Mouse (Mus musculus) heart, embryonic 15.5 days (tissue): ENCODE results near the gene Celf5. TPM values are rescaled to one million over a fixed set of nuclear protein-coding genes. Genes with fewer than 3 reads are reported as not detected.

Experiments used
- ATAC-seq: fragments of 200-750 bp; cut with Nextera tagmentation; replicated peaks from 2 replicates; pipeline ENCODE4 v1.8.0; 2017; ENCODE audit warnings: low read depth, moderate TSS enrichment; ENCODE audit not compliant: insufficient number of reproducible peaks, insufficient read depth, low FRiP score
- H3K27ac ChIP-seq: fragments of 300-500 bp; sonication (generic); 2 replicates; pipeline ENCODE4 v1.5.1; 2015; ENCODE audit warnings: mild to moderate bottlenecking, inconsistent platforms
- H3K27me3 ChIP-seq: fragments of 300-500 bp; sonication (generic); 2 replicates; pipeline ENCODE4 v1.6.1; 2015; ENCODE audit warnings: inconsistent platforms
- H3K36me3 ChIP-seq: fragments of 300-500 bp; sonication (generic); 2 replicates; pipeline ENCODE4 v1.6.1; 2015; ENCODE audit warnings: mild to moderate bottlenecking, inconsistent platforms
- H3K4me1 ChIP-seq: fragments of 300-500 bp; sonication (generic); replicated peaks from 2 replicates; pipeline ENCODE4 v1.6.1; 2015; ENCODE audit warnings: inconsistent platforms
- H3K4me2 ChIP-seq: fragments of 300-500 bp; sonication (generic); 2 replicates; pipeline ENCODE4 v1.6.1; 2015; ENCODE audit warnings: inconsistent platforms, mild to moderate bottlenecking, moderate library complexity
- H3K4me3 ChIP-seq: fragments of 300-500 bp; sonication (generic); 2 replicates; pipeline ENCODE4 v1.5.1; 2015; ENCODE audit warnings: mild to moderate bottlenecking, inconsistent platforms
- H3K9ac ChIP-seq: fragments of 300-500 bp; sonication (generic); 2 replicates; pipeline ENCODE4 v1.6.1; 2015; ENCODE audit warnings: mild to moderate bottlenecking, inconsistent platforms
- H3K9me3 ChIP-seq: fragments of 300-500 bp; sonication (generic); replicated peaks from 2 replicates; pipeline ENCODE4 v1.6.1; 2016; ENCODE audit warnings: inconsistent platforms
- WGBS: fragments of 180-500 bp; shearing (Covaris S2); methylation state at CpG from one replicate; pipeline ENCODE4 v1.1.7; 2015; ENCODE audit warnings: mixed read lengths; 5-methylcytosine and 5-hydroxymethylcytosine counted together
- polyA plus RNA-seq: library from polyadenylated mRNA; unstranded; fragments of >200 nt; fragmentation: Nextera tagmentation; extraction: Ambion mirVana; gene quantifications from 2 replicates; pipeline ENCODE4 v1.2.1, GENCODE M21; 2015

The Celf5 gene
- polyA plus RNA-seq, 1 experiment from 2014 or later, result 0.08 TPM

GRCm38 (mm10) chr10:81460471-81460870 lies 22.0 kb downstream of the Celf5 start:
- Histone ChIP-seq H3K4me1 (peaks cover 15% of the 10 kb centered on the region), H3K27me3 (peaks cover 97% of the 10 kb centered on the region), H3K27ac (no peak overlapping the region), H3K9me3 (no peaks in the 10 kb centered on the region), H3K9ac (no peak overlapping the region), H3K4me3 (0 out of 2 replicates have a peak overlapping the region, but pooled peaks have one; percentile 4), H3K4me2 (peak overlapping the region; percentile 18; the same call in 1 of the 2 replicates), H3K36me3 (no peaks in the 10 kb centered on the region)
- no peak for ATAC-seq
- WGBS, result 20% methylated on average over 20 of the region's 20 CpGs

DNA sequence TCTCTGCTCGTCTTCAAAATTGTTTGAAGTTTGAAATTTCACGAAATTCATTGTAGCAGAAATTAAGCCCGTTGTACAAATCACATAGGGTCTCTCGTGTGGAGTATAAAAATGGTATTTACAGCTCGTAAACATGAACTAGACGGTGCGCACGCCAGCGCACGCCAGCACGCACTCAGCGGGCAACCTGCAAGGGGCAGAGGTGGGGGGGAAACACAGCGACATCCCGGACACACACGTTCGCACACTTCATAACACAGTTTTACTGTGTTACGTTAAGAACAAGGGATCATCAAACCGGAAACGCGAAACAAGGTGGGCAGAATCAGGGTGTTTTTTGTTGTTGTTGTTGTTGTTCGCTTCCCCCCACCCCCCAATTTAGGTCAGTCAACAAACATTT lies 23.1 kb downstream of the Celf5 start:
- WGBS, result 69% methylated on average over 21 of the region's 21 CpGs

GRCm38 (mm10) chr10:81458267-81458666 lies 24.2 kb downstream of the Celf5 start:
- H3K27me3 ChIP-seq, result peaks cover 97% of the 10 kb centered on the region
- no peak overlapping the region for H3K27ac ChIP-seq
- H3K4me3 ChIP-seq, result no peak overlapping the region
- ATAC-seq, result no peak
- H3K9me3 ChIP-seq, result no peaks in the 10 kb centered on the region
- peaks cover 9% of the 10 kb centered on the region for H3K4me1 ChIP-seq
- no peak overlapping the region for H3K9ac ChIP-seq
- H3K36me3 ChIP-seq, result no peaks in the 10 kb centered on the region
- WGBS, result 75% methylated on average over 6 of the region's 6 CpGs
- no peak overlapping the region for H3K4me2 ChIP-seq

More for the DNA sequence above, 23.1 kb downstream of the Celf5 start:
- H3K9ac ChIP-seq, result no peak overlapping the region
- peaks cover 97% of the 10 kb centered on the region for H3K27me3 ChIP-seq
- no peak overlapping the region for H3K4me2 ChIP-seq
- peaks cover 13% of the 10 kb centered on the region for H3K4me1 ChIP-seq
- no peak overlapping the region for H3K4me3 ChIP-seq
- ATAC-seq, result no peak
- no peaks in the 10 kb centered on the region for H3K9me3 ChIP-seq
- no peak overlapping the region for H3K27ac ChIP-seq
- H3K36me3 ChIP-seq, result no peaks in the 10 kb centered on the region

GRCm38 (mm10) chr10:81457624-81458023 lies 24.9 kb downstream of the Celf5 start:
- 82% methylated on average over 8 of the region's 8 CpGs for WGBS
- ATAC-seq, result no peak

GRCm38 (mm10) chr10:81456983-81457563 lies 25.4 kb downstream of the Celf5 start:
- H3K4me3 ChIP-seq, result no peak overlapping the region
- WGBS, result 34% methylated on average over 12 of the region's 12 CpGs
- no peaks in the 10 kb centered on the region for H3K9me3 ChIP-seq
- no peak overlapping the region for H3K27ac ChIP-seq
- H3K27me3 ChIP-seq, result peaks cover 97% of the 10 kb centered on the region
- H3K4me1 ChIP-seq, result peaks cover 19% of the 10 kb centered on the region
- no peak overlapping the region for H3K4me2 ChIP-seq
- no peaks in the 10 kb centered on the region for H3K36me3 ChIP-seq
- no peak overlapping the region for H3K9ac ChIP-seq
- ATAC-seq, result no peak

More at GRCm38 (mm10) chr10:81457624-81458023, 24.9 kb downstream of the Celf5 start:
- Histone ChIP-seq H3K4me1 (peaks cover 14% of the 10 kb centered on the region), H3K27ac (no peak overlapping the region), H3K9me3 (no peaks in the 10 kb centered on the region), H3K36me3 (no peaks in the 10 kb centered on the region), H3K4me2 (no peak overlapping the region), H3K27me3 (peaks cover 97% of the 10 kb centered on the region), H3K9ac (no peak overlapping the region), H3K4me3 (no peak overlapping the region)

DNA sequence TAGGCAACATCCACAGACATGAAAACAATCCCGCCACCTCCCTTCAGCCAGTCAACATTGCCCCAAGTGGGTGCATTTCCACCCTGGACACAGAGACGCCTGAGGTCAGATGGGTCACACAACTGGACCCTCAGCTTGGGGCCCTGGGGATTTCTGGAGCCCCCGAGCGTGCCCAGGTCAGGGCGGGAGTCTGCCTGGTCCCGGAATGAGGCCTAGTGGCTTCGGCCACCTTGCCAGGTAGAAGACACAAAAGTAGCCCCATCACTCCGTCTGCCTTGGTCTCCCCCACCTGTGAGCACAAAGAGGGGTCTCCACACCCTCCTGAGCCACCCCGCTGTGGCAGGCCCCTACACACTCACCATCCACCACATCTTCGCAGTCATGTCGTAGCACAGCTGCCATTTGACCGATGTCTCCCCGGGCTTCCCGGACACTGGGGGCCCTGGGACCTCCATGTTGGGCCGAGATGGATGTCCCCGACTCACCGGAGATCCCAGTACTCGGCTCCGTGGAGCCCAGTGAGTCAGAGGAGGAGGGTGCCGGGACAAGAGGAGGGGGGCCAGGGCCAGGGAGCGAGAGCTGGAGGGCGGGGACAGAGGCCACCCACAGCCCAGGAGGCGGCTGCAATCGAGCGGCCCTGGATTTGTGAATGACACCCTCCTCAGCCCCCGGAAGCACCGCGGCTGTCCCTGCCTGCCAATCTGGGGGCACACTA lies 27.2 kb downstream of the Celf5 start, which contains the start of gene Nfic:
TSS of gene Nfic (minus strand) at position 455 of the 715 bp plus-strand sequence.
- peaks cover 97% of the 10 kb centered on the region for H3K27me3 ChIP-seq
- no peak within 1 kb of the TSS for H3K4me2 ChIP-seq
- H3K36me3 ChIP-seq, result no peaks in the 10 kb centered on the region
- no peaks in the 10 kb centered on the region for H3K9me3 ChIP-seq
- H3K4me1 ChIP-seq, result peaks cover 13% of the 10 kb centered on the region
- H3K4me3 ChIP-seq, result no peak within 1 kb of the TSS
- ATAC-seq, result no peak
- no peak within 1 kb of the TSS for H3K27ac ChIP-seq
- WGBS, result 54% methylated on average over 28 of the region's 28 CpGs
- no peak within 1 kb of the TSS for H3K9ac ChIP-seq

GRCm38 (mm10) chr10:81454106-81454505 lies 28.4 kb downstream of the Celf5 start:
- H3K27ac ChIP-seq, result no peak overlapping the region
- no peak overlapping the region for H3K4me3 ChIP-seq
- peaks cover 88% of the 10 kb centered on the region for H3K27me3 ChIP-seq
- no peaks in the 10 kb centered on the region for H3K9me3 ChIP-seq
- ATAC-seq, result no peak
- no peak overlapping the region for H3K9ac ChIP-seq
- no peaks in the 10 kb centered on the region for H3K36me3 ChIP-seq
- peaks cover 11% of the 10 kb centered on the region for H3K4me1 ChIP-seq
- no peak overlapping the region for H3K4me2 ChIP-seq
- WGBS, result 70% methylated on average over 2 of the region's 2 CpGs

GRCm38 (mm10) chr10:81452947-81453288 lies 29.6 kb downstream of the Celf5 start:
- 0 out of 2 replicates have a peak overlapping the region, but pooled peaks have one; percentile 1 for H3K4me2 ChIP-seq
- no peak overlapping the region for H3K27ac ChIP-seq
- ATAC-seq, result no peak
- H3K4me3 ChIP-seq, result peak overlapping the region; percentile 8; the same call in 1 of the 2 replicates
- peaks cover 83% of the 10 kb centered on the region for H3K27me3 ChIP-seq
- H3K4me1 ChIP-seq, result peaks cover 11% of the 10 kb centered on the region
- no peaks in the 10 kb centered on the region for H3K36me3 ChIP-seq
- 7% methylated on average over 14 of the region's 14 CpGs for WGBS
- no peak overlapping the region for H3K9ac ChIP-seq
- H3K9me3 ChIP-seq, result no peaks in the 10 kb centered on the region

- 0 out of 2 replicates have a peak overlapping the region, but pooled peaks have one; percentile 14 for H3K9ac ChIP-seq
- H3K9me3 ChIP-seq, result no peaks in the 10 kb centered on the region
- no peak for ATAC-seq
- H3K27ac ChIP-seq, result no peak overlapping the region
- 0 out of 2 replicates have a peak overlapping the region, but pooled peaks have one; percentile 1 for H3K4me2 ChIP-seq
- 8% methylated on average over 36 of the region's 36 CpGs for WGBS
- peaks cover 78% of the 10 kb centered on the region for H3K27me3 ChIP-seq
- H3K4me3 ChIP-seq, result peak overlapping the region; percentile 8; the same call in 1 of the 2 replicates
- H3K36me3 ChIP-seq, result no peaks in the 10 kb centered on the region
- H3K4me1 ChIP-seq, result peaks cover 11% of the 10 kb centered on the region
These were observed 30.1 kb downstream of the Celf5 start for GRCm38 (mm10) chr10:81452237-81452946.

DNA sequence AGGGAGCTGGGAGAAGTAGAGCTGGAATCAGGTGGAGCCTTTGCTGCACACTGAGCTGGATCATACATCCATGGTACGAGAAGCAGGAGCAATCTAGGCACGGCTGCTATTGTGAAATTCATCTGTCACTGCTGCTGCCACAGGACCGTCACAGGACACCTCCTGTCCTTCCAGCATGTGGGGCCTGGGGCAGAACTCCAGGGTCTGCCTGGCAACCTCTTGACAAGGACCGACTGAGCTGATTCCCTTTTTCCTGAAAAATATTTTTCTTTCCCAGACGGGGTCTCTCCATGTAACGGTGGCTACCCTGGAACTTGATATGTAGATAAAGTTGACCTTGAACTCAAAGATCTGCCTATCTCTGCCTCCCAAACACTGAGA lies 31.2 kb downstream of the Celf5 start:
- no peak for ATAC-seq
- no peak overlapping the region for H3K27ac ChIP-seq
- H3K9me3 ChIP-seq, result no peaks in the 10 kb centered on the region
- peaks cover 68% of the 10 kb centered on the region for H3K27me3 ChIP-seq
- no peak overlapping the region for H3K4me2 ChIP-seq
- H3K4me3 ChIP-seq, result no peak overlapping the region
- no peaks in the 10 kb centered on the region for H3K36me3 ChIP-seq
- H3K9ac ChIP-seq, result no peak overlapping the region
- H3K4me1 ChIP-seq, result peaks cover 11% of the 10 kb centered on the region
- 41% methylated on average over 6 of the region's 6 CpGs for WGBS

DNA sequence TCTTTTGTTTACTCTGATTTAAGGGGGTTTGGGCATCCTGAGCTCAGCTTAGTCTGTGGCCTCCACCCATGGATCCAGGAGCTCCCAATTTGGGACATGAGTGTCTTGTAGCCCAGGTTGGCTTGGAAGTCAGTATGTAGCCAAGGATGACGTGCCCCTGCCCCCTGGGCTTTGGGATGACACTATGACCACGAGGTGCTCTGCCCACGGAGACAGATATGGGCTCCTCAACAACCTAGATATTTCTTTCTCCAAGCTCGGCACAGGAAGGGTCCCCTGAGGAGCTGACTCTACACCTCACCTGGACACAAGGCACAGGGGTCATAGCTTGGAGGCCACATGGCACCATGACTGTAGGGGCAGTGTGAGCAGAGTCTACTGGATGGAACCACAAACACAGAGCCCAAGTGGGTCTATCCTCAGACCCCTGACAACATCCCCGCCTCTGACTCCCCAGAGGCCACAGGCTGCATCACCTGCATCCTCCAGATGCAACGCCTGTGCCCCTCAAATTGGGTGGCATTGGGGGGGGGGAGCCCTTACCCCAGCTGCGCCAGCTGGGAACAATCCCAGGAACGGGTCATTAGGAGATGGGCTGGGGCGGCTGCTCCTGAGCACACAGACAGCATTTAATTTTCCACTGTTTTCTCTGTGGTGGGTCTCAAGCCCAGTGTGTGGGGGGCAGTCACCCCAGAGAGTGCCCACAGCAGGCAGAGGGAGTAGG lies 31.7 kb downstream of the Celf5 start:
- peaks cover 11% of the 10 kb centered on the region for H3K4me1 ChIP-seq
- WGBS, result 55% methylated on average over 9 of the region's 9 CpGs
- no peak overlapping the region for H3K27ac ChIP-seq
- no peaks in the 10 kb centered on the region for H3K9me3 ChIP-seq
- H3K9ac ChIP-seq, result no peak overlapping the region
- no peak overlapping the region for H3K4me3 ChIP-seq
- no peaks in the 10 kb centered on the region for H3K36me3 ChIP-seq
- peaks cover 63% of the 10 kb centered on the region for H3K27me3 ChIP-seq
- no peak for ATAC-seq
- H3K4me2 ChIP-seq, result no peak overlapping the region
